Mouse (Mus musculus): ENCODE data around the gene Samd15.
"Not testable (repeated sequence)": the region's sequence is repeated elsewhere in the genome, so short reads cannot be mapped to it uniquely, and the experiment has no call there.

The Samd15 gene

GRCm38 (mm10) chr12:87199206-87199972 lies at the start of gene Samd15:
Samd15 (plus strand) TSS chr12:87199723.
- peak; percentile 47 for DNase-seq

- not testable (repeated sequence) for DNase-seq
These were observed 45.1 kb upstream of the Samd15 start for GRCm38 (mm10) chr12:87154448-87154847.

- DNase-seq: no peak
These were observed 42.2 kb upstream of the Samd15 start for GRCm38 (mm10) chr12:87157361-87157760.

GRCm38 (mm10) chr12:87158099-87158498 lies 41.4 kb upstream of the Samd15 start:
- no peak for DNase-seq

GRCm38 (mm10) chr12:87160310-87160709 lies 39.2 kb upstream of the Samd15 start:
- no peak for DNase-seq

- no peak for DNase-seq
These were observed 38.7 kb upstream of the Samd15 start for GRCm38 (mm10) chr12:87160815-87161214.

- DNase-seq: no peak
These were observed 24.2 kb upstream of the Samd15 start for GRCm38 (mm10) chr12:87175194-87175946.

- no peak for DNase-seq
These were observed 21.9 kb upstream of the Samd15 start for GRCm38 (mm10) chr12:87177631-87178030.

GRCm38 (mm10) chr12:87193008-87193407 lies 6.5 kb upstream of the Samd15 start:
- no peak for DNase-seq

GRCm38 (mm10) chr12:87195069-87195468 lies 4.5 kb upstream of the Samd15 start:
- DNase-seq: no peak

- no peak for DNase-seq
These were observed 3.2 kb upstream of the Samd15 start for GRCm38 (mm10) chr12:87196310-87196709.

GRCm38 (mm10) chr12:87198792-87199191 lies 731 bp upstream of the Samd15 start:
- DNase-seq: no peak

GRCm38 (mm10) chr12:87199973-87200586 lies 557 bp downstream of the Samd15 start, which contains the start of gene Tmed8:
Tmed8 (minus strand) TSS chr12:87200454.
- peak; percentile 80 for DNase-seq

- DNase-seq: no peak
These were observed 2.2 kb downstream of the Samd15 start for GRCm38 (mm10) chr12:87201694-87202093.

- DNase-seq: not testable (repeated sequence)
These were observed 6.3 kb downstream of the Samd15 start for GRCm38 (mm10) chr12:87205789-87206188.

- DNase-seq: no peak
These were observed 13.5 kb downstream of the Samd15 start for GRCm38 (mm10) chr12:87212844-87213606.

GRCm38 (mm10) chr12:87216053-87216452 lies 16.5 kb downstream of the Samd15 start:
- DNase-seq: no peak

- no peak for DNase-seq
These were observed 18.1 kb downstream of the Samd15 start for GRCm38 (mm10) chr12:87217596-87217995.

- DNase-seq: no peak
These were observed 19.8 kb downstream of the Samd15 start for GRCm38 (mm10) chr12:87219362-87219761.

GRCm38 (mm10) chr12:87224950-87225349 lies 25.4 kb downstream of the Samd15 start:
- no peak for DNase-seq

GRCm38 (mm10) chr12:87226801-87227200 lies 27.3 kb downstream of the Samd15 start:
- DNase-seq: no peak

- no peak for DNase-seq
These were observed 30.1 kb downstream of the Samd15 start for GRCm38 (mm10) chr12:87229633-87230032.

GRCm38 (mm10) chr12:87230379-87230895 lies 30.9 kb downstream of the Samd15 start:
- DNase-seq: no peak

Measured in right cerebral cortex, postnatal 25 days (tissue).